Mouse (Mus musculus): ENCODE measurements around the gene Pdx1.

Pdx1 gene

GRCm38 (mm10) chr5:147312830-147313685 is 43.3 kb downstream of the Pdx1 start:
- no peak for DNase-seq (ENCODE audit: low spot score)

GRCm38 (mm10) chr5:147314646-147315431 is 45.1 kb downstream of the Pdx1 start:
- DNase-seq (ENCODE audit: low spot score): no peak

- DNase-seq (ENCODE audit: low spot score): no peak
These were observed 45.8 kb downstream of the Pdx1 start for GRCm38 (mm10) chr5:147315432-147316075.

- no peak for DNase-seq (ENCODE audit: low spot score)
These were observed 47.6 kb downstream of the Pdx1 start for GRCm38 (mm10) chr5:147317321-147317720.

GRCm38 (mm10) chr5:147317991-147318390 is 48.2 kb downstream of the Pdx1 start:
- no peak for DNase-seq (ENCODE audit: low spot score)

GRCm38 (mm10) chr5:147319653-147320052 is 49.9 kb downstream of the Pdx1 start:
- DNase-seq (ENCODE audit: low spot score): no peak

GRCm38 (mm10) chr5:147322183-147322582 is 52.4 kb downstream of the Pdx1 start, which contains the start of gene Urad:
Gene Urad (minus strand): TSS chr5:147322440.
- no peak for DNase-seq (ENCODE audit: low spot score)

GRCm38 (mm10) chr5:147323237-147323917 is 53.6 kb downstream of the Pdx1 start:
- DNase-seq (ENCODE audit: low spot score): peak; percentile 75

Measured in testis, postnatal 14 days (tissue).